Mouse (Mus musculus): ENCODE measurements around the gene Rab7b.

DNA sequence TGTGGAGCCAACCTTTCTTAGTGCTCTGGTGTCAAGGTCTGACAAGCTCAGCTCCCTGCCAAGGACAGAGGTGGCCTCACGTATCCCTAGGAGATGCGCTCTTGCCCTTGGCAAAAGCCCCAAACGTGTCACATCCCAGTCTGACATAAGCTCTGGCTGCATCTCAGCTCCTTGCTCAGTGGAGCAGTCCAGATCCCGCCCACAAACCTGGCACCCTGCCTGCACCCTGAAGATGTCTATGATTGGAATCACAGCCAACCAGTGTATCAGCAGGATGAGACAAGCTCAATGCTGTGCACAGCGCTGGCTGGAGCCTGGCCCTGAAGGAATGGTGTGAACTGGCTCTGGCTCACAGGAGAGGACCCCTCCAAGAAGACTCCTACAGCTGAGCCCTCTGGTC is 48.8 kb downstream of the Rab7b start:
- no peak for TF ChIP-seq CTCF (IDR thresholded peaks at IDR 0.05; ENCODE audit: extremely low read depth, insufficient read length, insufficient replicate concordance, low read depth, low read length)
- no peak for TF ChIP-seq POLR2A (IDR thresholded peaks at IDR 0.05; ENCODE audit: low read depth, low read length)
